Mouse (Mus musculus) spleen, embryonic (tissue): ENCODE measurements at regions not wholly inside any gene's neighbourhood (a gene's known extent, or its start where the extent isn't known, plus 50 kb on each side); places are given as distances from the start of the nearest gene placed in this dataset.
"Not testable (repeated sequence)": the region's sequence is repeated elsewhere in the genome, so short reads cannot be mapped to it uniquely, and the experiment has no call there.

Source experiments
- CTCF ChIA-PET: fragments of 350-600 bp; sonication (Branson Sonifier 250); formaldehyde crosslinking; loops from one replicate; lab custom pipeline; 2022; lab: Charles Lee

- CTCF ChIA-PET = no interaction called here
These were observed 149.3 kb upstream of the Kctd3 start for GRCm38 (mm10) chr1:189156906-189157305.

DNA sequence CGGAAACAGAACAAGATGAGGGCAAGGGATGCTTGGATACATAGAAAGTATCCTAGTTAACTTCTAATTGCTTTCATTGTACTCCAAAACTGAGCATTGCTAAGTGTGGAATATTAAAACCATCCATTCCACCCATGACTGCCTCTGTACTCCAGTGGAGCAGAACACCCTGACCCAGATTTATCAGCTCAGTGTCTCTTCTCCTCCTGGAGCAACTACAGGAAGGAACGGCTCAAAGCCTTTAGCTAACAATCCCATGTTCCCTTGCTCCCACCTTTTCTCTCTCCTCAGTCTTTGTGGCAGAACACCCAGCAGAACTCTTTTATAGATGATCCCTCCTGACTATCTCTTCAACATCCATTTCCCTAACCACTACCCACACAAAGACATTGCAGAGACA lies 146.7 kb upstream of the Kctd3 start:
- CTCF ChIA-PET = no interaction called here

DNA sequence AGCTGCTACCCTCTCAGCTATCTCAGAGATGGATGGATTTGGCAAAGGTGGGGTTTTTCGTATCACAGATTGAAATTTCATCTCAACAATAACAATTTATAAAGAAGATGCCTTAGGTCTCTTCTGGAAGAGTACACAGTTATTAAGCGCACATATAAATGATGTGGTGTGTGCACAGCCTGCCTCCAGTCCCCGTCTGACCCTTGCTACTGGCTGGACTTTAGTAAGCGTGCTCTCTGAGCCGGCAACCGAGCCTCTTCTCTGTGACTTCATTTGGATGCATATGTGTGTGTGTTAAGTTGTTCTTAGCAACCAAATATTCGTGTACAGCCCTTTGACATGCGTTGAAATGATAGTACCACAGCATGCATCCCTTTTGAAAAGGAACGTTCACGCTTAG lies 145.5 kb upstream of the Kctd3 start:
- CTCF ChIA-PET = no interaction called here

- CTCF ChIA-PET = no interaction called here
These were observed 135.4 kb upstream of the Kctd3 start for GRCm38 (mm10) chr1:189142982-189143451.

- CTCF ChIA-PET = no interaction called here
These were observed 134.9 kb upstream of the Kctd3 start for GRCm38 (mm10) chr1:189142551-189142950.

- CTCF ChIA-PET = interaction anchor here (0.6 to 0.7 kb wide), 2 partner anchors 470 to 1107 kb away, joined by 4 to 11 read pairs; no protein-coding TSS in a partner anchor
These were observed 134.1 kb upstream of the Kctd3 start for GRCm38 (mm10) chr1:189141694-189142093.

- CTCF ChIA-PET = no interaction called here
These were observed 129.2 kb upstream of the Kctd3 start for GRCm38 (mm10) chr1:189136731-189137385.

- CTCF ChIA-PET = no interaction called here
These were observed 128.2 kb upstream of the Kctd3 start for GRCm38 (mm10) chr1:189135826-189136225.

- CTCF ChIA-PET = no interaction called here
These were observed 121.1 kb upstream of the Kctd3 start for GRCm38 (mm10) chr1:189128706-189129105.

GRCm38 (mm10) chr1:189128246-189128645 lies 120.6 kb upstream of the Kctd3 start:
- CTCF ChIA-PET = not testable (repeated sequence)

GRCm38 (mm10) chr1:189127367-189127766 lies 119.7 kb upstream of the Kctd3 start:
- CTCF ChIA-PET = no interaction called here

DNA sequence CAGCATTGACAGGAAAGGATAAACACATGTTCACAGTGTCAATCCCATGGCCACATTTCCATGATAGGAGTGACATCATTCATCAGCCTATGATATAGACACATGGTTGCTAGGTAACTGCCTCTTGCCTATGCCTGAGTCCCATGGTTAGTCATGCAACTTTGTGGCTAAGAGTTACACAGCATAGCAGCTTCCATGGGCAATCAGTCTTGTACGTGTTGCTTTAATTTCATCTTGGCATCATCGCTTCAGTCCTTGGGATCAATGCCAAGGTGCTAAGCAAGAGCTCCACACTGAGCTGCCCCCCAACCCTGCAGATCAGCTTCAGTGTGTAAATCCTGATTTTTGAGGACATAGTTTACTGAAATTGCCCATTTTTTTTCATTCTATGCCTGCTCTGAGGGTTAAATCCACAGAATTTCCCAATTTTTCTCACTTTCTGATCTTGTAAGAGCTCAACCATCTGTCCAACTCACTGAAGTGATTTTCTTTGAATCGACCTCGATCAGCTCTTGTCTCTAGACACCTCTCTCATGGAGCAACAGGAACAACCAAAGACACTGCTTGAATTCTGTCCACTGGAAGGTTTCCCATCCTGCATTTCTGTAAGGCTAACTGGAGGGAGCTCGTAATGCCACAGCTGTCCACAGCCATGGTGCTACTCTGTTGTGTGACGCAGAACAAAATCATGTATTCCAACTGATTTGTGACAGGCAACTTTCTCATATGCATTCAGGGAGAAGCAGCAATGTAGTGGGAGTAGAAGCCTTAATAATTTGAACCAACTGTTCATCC lies 112.5 kb upstream of the Kctd3 start:
- CTCF ChIA-PET = no interaction called here

- CTCF ChIA-PET = not testable (repeated sequence)
These were observed 111.4 kb upstream of the Kctd3 start for GRCm38 (mm10) chr1:189119005-189119404.

DNA sequence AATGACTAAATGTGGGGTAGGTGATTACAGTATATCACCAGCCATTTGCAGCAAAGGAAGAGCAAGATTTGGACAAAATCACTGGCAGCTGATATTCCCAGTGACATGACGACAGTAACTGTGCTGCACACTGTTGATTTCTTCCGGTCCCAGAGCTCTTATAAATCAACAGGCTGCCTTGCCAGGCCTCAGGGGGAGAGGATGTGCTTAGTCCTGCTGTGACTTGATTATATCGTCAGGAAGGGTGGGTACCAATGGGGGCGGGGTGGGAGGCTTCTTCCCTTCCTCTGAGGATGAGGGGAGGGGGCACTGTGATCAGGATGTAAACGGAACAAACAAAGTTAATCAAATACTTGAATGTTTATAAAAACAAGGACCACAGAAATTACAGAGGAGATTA lies 110.9 kb upstream of the Kctd3 start:
- CTCF ChIA-PET = no interaction called here

DNA sequence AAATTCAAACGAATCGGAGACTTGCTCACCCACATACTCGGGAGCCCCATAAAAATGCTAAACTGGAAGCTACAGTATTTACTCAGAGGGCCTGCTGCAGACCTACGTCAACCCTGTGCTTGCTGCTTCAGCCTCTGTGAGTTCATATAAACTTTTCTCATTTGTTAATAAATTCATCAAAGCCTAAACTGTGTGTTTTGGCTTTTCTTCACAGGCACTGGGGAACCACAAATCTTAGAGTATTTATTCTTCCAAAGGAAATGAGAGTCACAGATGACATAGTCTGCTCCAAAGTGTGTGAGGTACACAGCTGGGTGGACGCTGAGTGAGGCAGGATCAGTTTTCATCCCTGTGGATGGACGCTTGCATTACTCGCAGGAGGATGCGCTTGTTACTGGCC lies 108.3 kb upstream of the Kctd3 start:
- CTCF ChIA-PET = no interaction called here

GRCm38 (mm10) chr1:189115279-189115678 lies 107.6 kb upstream of the Kctd3 start:
- CTCF ChIA-PET = no interaction called here

GRCm38 (mm10) chr1:189108260-189109035 lies 100.8 kb upstream of the Kctd3 start:
- CTCF ChIA-PET = no interaction called here

DNA sequence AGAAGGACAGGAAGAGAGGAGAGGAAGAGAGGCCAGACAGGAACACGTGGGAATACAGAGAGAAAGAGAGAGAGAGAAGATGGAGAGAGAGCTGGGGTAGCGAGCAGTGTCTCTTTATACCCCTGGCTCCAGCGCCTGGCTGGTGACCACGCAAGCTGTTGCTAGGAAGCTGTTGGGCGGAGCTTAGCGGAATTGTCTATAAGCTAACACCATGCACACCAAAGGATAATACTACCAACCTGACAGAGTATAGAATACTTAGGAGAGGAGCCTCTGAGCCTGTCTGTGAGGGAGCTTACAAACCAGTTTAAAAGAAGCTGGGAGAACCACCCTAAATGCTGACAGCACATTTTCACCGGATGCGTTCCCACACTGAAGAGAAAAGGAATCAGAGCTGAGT lies 100.2 kb upstream of the Kctd3 start:
- CTCF ChIA-PET = no interaction called here

DNA sequence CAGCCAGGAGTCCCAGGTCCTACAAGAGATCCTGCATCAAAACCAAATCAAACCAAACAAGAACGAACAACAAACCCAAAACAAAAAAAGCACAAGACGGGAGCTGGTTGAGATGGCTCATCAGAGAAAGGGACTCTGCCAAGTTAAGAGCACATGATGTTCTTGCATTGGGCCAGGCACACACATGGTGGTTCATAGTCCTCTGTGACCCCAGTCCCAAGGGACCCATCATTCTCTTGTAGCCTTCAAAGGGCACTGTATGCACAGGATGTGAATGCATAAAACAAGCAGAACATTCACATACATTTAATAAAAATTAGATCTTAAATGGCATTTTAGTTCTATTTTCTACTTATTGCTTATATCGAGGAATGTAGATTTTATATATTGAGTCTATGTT lies 99.5 kb upstream of the Kctd3 start:
- CTCF ChIA-PET = no interaction called here

DNA sequence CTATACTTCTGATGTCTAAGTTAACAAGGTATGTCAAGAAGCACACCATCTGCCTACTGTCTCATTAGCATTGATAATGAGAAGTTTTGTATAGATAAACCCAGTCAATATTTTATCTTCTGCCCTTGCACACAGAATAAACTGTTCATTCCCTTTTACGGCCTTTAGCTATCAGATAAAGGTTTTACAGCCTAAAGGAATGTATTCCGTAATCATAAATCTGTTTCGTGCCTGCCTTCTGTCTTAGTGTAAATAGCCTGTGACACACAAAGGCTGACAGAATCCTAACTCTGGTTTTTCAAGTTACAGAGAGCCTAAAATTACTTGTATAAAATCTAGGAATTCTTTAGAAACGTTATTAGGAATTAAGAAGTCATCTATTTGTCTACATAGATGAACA lies 97.6 kb upstream of the Kctd3 start:
- CTCF ChIA-PET = no interaction called here

DNA sequence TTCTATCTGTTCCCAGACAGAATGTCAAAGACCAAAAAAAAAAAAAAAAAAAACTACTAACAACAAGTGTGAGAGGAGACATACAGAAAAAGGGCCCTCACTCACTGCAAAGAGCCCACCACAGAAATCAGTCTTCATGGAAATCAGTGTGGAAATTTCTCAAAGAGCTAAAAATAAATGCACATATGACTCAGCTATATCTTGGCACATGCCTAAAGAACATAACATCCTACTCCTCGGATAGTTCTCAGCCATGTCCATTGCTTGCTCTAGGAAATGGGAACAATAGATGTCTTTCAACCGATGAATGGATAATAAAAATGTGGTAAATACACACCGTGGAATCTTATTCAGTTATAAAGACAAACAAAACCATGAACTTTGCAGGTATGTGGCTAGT lies 95.1 kb upstream of the Kctd3 start:
- CTCF ChIA-PET = no interaction called here

DNA sequence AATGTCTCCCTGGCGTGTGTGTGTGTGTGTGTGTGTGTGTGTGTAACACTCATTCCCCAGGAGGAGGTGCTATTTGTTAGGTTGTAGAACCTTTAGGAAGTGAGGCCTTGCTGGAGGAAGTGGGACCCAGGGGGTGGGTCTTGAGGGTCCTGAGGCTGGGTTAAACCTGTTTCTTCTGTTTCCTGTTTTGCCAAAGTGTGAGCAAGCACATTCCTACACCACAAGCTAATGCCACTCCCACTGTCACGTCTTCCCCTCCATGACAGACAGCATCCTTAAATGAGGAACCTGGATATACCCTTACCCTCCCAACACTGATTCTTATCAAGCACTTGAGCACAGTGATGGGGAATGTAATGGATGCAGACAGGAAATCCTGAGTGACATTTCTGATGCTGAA lies 91.5 kb upstream of the Kctd3 start:
- CTCF ChIA-PET = interaction anchor here (0.7 kb wide), 1 partner anchor 375 kb away, joined by 4 read pairs; no protein-coding TSS in a partner anchor
